Mouse (Mus musculus) thymus, adult 2 months (tissue): ENCODE results near the gene F11r.

ENCODE experiments used
- CTCF ChIP-seq: fragments of 200-500 bp; IDR thresholded peaks from 2 replicates; pipeline ENCODE4 v1.5.1; 2012; ENCODE audit warnings: mild to moderate bottlenecking, control low read depth, low read length, moderate library complexity, borderline replicate concordance; ENCODE audit not compliant: control insufficient read depth, poor library complexity, insufficient read depth; ENCODE audit errors: extremely low read depth
- POLR2A ChIP-seq: fragments of 200-500 bp; IDR thresholded peaks from 2 replicates; pipeline ENCODE4 v1.6.1; 2012; ENCODE audit warnings: mild to moderate bottlenecking, low read length, control low read depth, moderate library complexity; ENCODE audit not compliant: control insufficient read depth, poor library complexity, insufficient read depth; ENCODE audit errors: extremely low read depth

DNA sequence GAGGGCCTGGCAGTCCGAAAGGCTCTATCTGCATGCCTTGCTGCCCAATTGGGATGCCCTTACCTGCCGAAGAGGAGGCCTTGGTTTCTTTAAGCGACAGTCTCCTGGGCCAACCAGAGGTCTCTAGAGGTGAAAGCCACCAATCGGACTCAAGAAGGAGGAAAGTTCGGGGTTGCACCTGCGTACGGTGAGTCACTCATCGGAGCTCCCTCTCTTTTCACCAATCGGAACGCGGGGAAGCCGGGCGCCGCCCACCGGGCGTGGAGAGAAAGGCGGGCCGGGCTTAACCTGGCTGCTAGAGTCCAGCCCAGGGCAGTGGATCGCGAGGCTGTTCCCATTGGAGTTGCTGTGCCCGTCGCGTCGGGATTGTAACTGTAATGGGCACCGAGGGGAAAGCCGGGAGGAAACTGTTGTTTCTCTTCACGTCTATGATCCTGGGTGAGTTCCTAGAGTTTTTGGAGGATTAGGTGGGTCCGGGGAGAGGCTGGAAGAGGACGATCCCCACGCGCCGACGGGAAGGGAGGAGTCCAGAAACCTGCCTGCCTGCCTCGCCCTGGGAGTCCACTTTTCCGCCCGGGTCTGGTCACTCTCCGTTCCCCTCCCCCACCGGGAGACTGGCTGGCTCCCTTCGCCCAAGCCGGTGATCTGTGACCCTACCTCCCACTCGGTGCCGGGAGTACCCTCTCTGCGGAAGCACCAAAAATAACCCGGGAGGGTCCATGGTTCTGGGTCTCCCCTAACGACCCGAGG, at the start of gene F11r:
- TF ChIP-seq POLR2A (no peak), CTCF (no peak)
